Mouse (Mus musculus) ovary, adult 10 weeks (tissue): ENCODE data around the gene Tmem92. TPM values are rescaled to one million over a fixed set of nuclear protein-coding genes. Genes with fewer than 3 reads are reported as not detected.

Source experiments
- polyA plus RNA-seq: library from polyadenylated mRNA; stranded (reverse); fragments of 350-450 nt; fragmentation: Illumina TruSeq; extraction: RNeasy Lipid Tissue Mini Kit (QIAGEN cat#74804); gene quantifications from one replicate; pipeline ENCODE4 v1.2.3, GENCODE M21; 2014

Tmem92 gene
- polyA plus RNA-seq: not detected

DNA sequence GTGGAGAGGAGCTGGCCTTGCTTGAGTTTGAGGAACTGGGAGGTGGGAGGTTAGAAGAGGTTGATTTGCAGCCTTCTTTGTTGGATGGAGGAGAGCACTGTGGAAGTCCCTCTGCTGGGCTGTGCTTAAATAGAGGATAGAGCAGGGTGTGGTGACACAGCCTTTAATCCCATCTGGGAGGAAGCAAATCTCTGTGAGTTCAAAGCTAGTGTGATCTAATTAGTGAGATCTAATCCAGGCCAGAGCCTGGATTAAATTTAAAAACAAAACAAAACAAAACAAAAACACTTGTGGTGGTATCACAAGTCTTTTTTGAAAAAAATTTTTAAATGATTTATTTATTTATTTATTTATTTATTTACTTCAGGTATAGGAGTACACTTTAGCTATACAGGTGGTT is at the start of gene Tmem92:
Tmem92 (minus strand) TSS at position 101 of the 400 bp plus-strand sequence.

DNA sequence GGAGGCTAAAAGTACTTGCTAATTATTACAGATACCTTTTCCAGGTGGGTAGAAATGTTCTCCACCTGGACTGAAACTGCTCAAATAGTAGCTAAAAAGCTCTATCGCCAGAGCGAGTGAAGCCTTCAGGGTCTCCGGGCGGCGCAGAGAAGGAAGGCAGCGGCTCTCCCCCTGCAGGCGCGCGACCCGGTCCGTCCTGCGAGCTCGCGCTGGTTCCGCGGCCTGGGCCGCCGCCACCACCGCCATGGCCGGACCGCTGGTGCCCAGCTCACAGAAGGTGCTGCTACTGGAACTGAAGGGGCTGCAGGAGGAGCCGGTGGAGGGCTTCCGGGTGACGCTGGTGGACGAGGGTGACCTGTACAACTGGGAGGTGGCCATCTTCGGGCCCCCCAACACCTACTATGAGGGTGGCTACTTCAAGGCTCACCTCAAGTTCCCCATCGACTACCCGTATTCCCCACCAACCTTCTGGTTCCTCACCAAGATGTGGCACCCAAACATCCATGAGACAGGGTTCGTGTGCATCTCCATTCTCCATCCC is 40.7 kb downstream of the Tmem92 start, which contains the start of gene Cdc34b:
Cdc34b (plus strand) TSS at position 51 of the 541 bp plus-strand sequence.

Other genes starting within 250 kb of the Tmem92 start
- gene Rsad1, start 233.4 kb downstream of the Tmem92 start, polyA plus RNA-seq: 9.4 TPM
- not detected for gene Chad, start 217.7 kb downstream of the Tmem92 start, polyA plus RNA-seq
- gene Acsf2, start 180.8 kb downstream of the Tmem92 start, polyA plus RNA-seq: 38.4 TPM
- gene Lrrc59, start 152.9 kb downstream of the Tmem92 start, polyA plus RNA-seq: 79.2 TPM
- 12.9 TPM for gene Mrpl27, start 128.9 kb downstream of the Tmem92 start, polyA plus RNA-seq
- 0.60 TPM for gene Eme1, start 128.7 kb downstream of the Tmem92 start, polyA plus RNA-seq
- gene Xylt2, start 105.2 kb downstream of the Tmem92 start, polyA plus RNA-seq: 0.34 TPM
- gene Gm11541, start 78.2 kb downstream of the Tmem92 start, polyA plus RNA-seq: not detected
- not detected for gene Cdc34b, start 40.9 kb downstream of the Tmem92 start, polyA plus RNA-seq
- 54.4 TPM for gene Col1a1, start 153.5 kb upstream of the Tmem92 start, polyA plus RNA-seq
- not detected for gene Hils1, start 184.9 kb upstream of the Tmem92 start, polyA plus RNA-seq
- not detected for gene Sgca, start 193.6 kb upstream of the Tmem92 start, polyA plus RNA-seq
- gene Ppp1r9b, start 208.3 kb upstream of the Tmem92 start, polyA plus RNA-seq: 19.2 TPM
- not detected for gene Samd14, start 227.2 kb upstream of the Tmem92 start, polyA plus RNA-seq